Mouse (Mus musculus) forebrain, embryonic 16.5 days (tissue): ENCODE results near the gene Nectin2. TPM values are rescaled to one million over a fixed set of nuclear protein-coding genes. Genes with fewer than 3 reads are reported as not detected.
"Not testable (repeated sequence)": the region's sequence is repeated elsewhere in the genome, so short reads cannot be mapped to it uniquely, and the experiment has no call there.

Experiments used
- ATAC-seq: fragments of 200-750 bp; cut with Nextera tagmentation; 2 replicates; pipeline ENCODE4 v1.8.0; 2017; ENCODE audit warnings: mild to moderate bottlenecking, moderate library complexity
- H3K27ac ChIP-seq: fragments of 300-500 bp; sonication (generic); 2 replicates; pipeline ENCODE4 v1.5.1; 2014; ENCODE audit warnings: low read length, control low read depth
- H3K27me3 ChIP-seq: fragments of 300-500 bp; sonication (generic); replicated peaks from 2 replicates; pipeline ENCODE4 v1.6.1; 2014; ENCODE audit warnings: low read length; ENCODE audit not compliant: control insufficient read depth, insufficient read depth
- H3K36me3 ChIP-seq: fragments of 300-500 bp; sonication (generic); 2 replicates; pipeline ENCODE4 v1.6.1; 2014; ENCODE audit not compliant: control insufficient read depth, insufficient read depth
- H3K4me1 ChIP-seq: fragments of 300-500 bp; sonication (generic); replicated peaks from 2 replicates; pipeline ENCODE4 v1.6.1; 2014; ENCODE audit warnings: low read length; ENCODE audit not compliant: control insufficient read depth, insufficient read depth
- H3K4me2 ChIP-seq: fragments of 300-500 bp; sonication (generic); 2 replicates; pipeline ENCODE4 v1.6.1; 2014; ENCODE audit warnings: mild to moderate bottlenecking, low read length, control low read depth
- H3K4me3 ChIP-seq: fragments of 300-500 bp; sonication (generic); replicated peaks from 2 replicates; pipeline ENCODE4 v1.5.1; 2014; ENCODE audit warnings: mild to moderate bottlenecking, low read length, control low read depth
- H3K9ac ChIP-seq: fragments of 300-500 bp; sonication (generic); replicated peaks from 2 replicates; pipeline ENCODE4 v1.6.1; 2014; ENCODE audit warnings: low read depth, low read length, control low read depth
- H3K9me3 ChIP-seq: fragments of 300-500 bp; sonication (generic); 2 replicates; pipeline ENCODE4 v1.6.1; 2016; ENCODE audit warnings: low read length; ENCODE audit not compliant: control insufficient read depth
- WGBS: fragments of 180-500 bp; shearing (Covaris S2); extraction: QIAGEN DNeasy Blood & Tissue Kit; methylation state at CpG from one replicate; pipeline ENCODE4 v1.1.7; 2014; 5-methylcytosine and 5-hydroxymethylcytosine counted together
- polyA plus RNA-seq: library from polyadenylated mRNA; unstranded; fragments of >200 nt; fragmentation: Nextera tagmentation; extraction: Ambion mirVana; gene quantifications from 2 replicates; pipeline ENCODE4 v1.2.1, GENCODE M21; 2015

Gene Nectin2
- polyA plus RNA-seq, 1 experiment from 2014 or later: 48.4 TPM

- not testable (repeated sequence) for H3K36me3 ChIP-seq, H3K9me3 ChIP-seq, H3K27me3 ChIP-seq, H3K27ac ChIP-seq, H3K9ac ChIP-seq, H3K4me3 ChIP-seq, H3K4me1 ChIP-seq, ATAC-seq, H3K4me2 ChIP-seq
- WGBS: 78% methylated on average over 8 of the region's 8 CpGs
These were observed 63.2 kb downstream of the Nectin2 start for GRCm38 (mm10) chr7:19686927-19687583.

- no peak overlapping the region for H3K4me2 ChIP-seq
- H3K36me3 ChIP-seq: no peaks in the 10 kb centered on the region
- no peak overlapping the region for H3K27ac ChIP-seq
- H3K4me1 ChIP-seq: no peaks in the 10 kb centered on the region
- WGBS: 83% methylated on average over 6 of the region's 6 CpGs
- H3K9me3 ChIP-seq: no peaks in the 10 kb centered on the region
- ATAC-seq: no peak
- no peaks in the 10 kb centered on the region for H3K27me3 ChIP-seq
- no peak overlapping the region for H3K9ac ChIP-seq
- no peak overlapping the region for H3K4me3 ChIP-seq
These were observed 63.8 kb downstream of the Nectin2 start for GRCm38 (mm10) chr7:19686521-19686920.

GRCm38 (mm10) chr7:19685374-19685773, 64.9 kb downstream of the Nectin2 start:
- 71% methylated on average over 4 of the region's 4 CpGs for WGBS
- no peak overlapping the region for H3K4me3 ChIP-seq
- H3K27me3 ChIP-seq: no peaks in the 10 kb centered on the region
- ATAC-seq: no peak
- H3K4me1 ChIP-seq: no peaks in the 10 kb centered on the region
- H3K27ac ChIP-seq: no peak overlapping the region
- H3K36me3 ChIP-seq: no peaks in the 10 kb centered on the region
- no peak overlapping the region for H3K9ac ChIP-seq
- H3K9me3 ChIP-seq: no peaks in the 10 kb centered on the region
- H3K4me2 ChIP-seq: no peak overlapping the region

DNA sequence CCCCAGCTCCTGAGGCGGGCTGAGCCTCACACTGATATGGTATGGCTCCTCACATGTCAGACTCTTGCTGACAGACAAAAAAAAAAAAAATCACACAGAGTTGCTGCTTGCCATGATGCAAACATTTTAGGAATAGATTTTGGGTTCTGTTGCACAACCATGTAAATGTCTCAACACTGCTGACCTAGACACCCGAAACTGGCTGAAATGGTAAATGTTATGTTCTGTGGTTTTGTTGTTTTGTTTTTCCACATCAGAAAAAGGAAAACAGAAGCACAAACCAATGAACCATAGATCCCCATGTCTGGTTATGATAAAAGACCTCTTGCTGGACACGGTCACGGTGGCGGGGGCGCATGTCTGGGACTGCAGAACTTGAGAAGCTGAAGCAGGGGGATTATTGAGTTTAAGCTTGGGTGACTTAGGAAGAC, 66.5 kb downstream of the Nectin2 start:
- Histone ChIP-seq H3K36me3 (no peaks in the 10 kb centered on the region), H3K4me2 (no peak overlapping the region), H3K4me1 (no peaks in the 10 kb centered on the region), H3K27ac (no peak overlapping the region), H3K9me3 (no peaks in the 10 kb centered on the region), H3K4me3 (no peak overlapping the region), H3K9ac (no peak overlapping the region), H3K27me3 (no peaks in the 10 kb centered on the region)
- 90% methylated on average over 6 of the region's 6 CpGs for WGBS
- no peak for ATAC-seq

GRCm38 (mm10) chr7:19682979-19683378, 67.3 kb downstream of the Nectin2 start:
- no peak overlapping the region for H3K27ac ChIP-seq
- H3K27me3 ChIP-seq: no peaks in the 10 kb centered on the region
- no peaks in the 10 kb centered on the region for H3K36me3 ChIP-seq
- 77% methylated on average over 3 of the region's 3 CpGs for WGBS
- no peak for ATAC-seq
- no peaks in the 10 kb centered on the region for H3K4me1 ChIP-seq
- no peak overlapping the region for H3K4me2 ChIP-seq
- no peaks in the 10 kb centered on the region for H3K9me3 ChIP-seq
- H3K9ac ChIP-seq: no peak overlapping the region
- no peak overlapping the region for H3K4me3 ChIP-seq

- H3K4me2 ChIP-seq: no peak within 1 kb of the TSS
- ATAC-seq: no peak
- H3K27me3 ChIP-seq: no peaks in the 10 kb centered on the region
- no peak within 1 kb of the TSS for H3K4me3 ChIP-seq
- 62% methylated on average over 8 of the region's 8 CpGs for WGBS
- no peaks in the 10 kb centered on the region for H3K9me3 ChIP-seq
- no peaks in the 10 kb centered on the region for H3K36me3 ChIP-seq
- H3K27ac ChIP-seq: no peak within 1 kb of the TSS
- 0 out of 2 replicates have a peak within 1 kb of the TSS, but pooled peaks have one; percentile 17 for H3K9ac ChIP-seq
- no peaks in the 10 kb centered on the region for H3K4me1 ChIP-seq
These were observed 69.0 kb downstream of the Nectin2 start, which contains the start of the genes Gm44805 and Apoc4 for GRCm38 (mm10) chr7:19681202-19681694. TSS of gene Gm44805 (minus strand) at chr7:19681423. TSS of gene Apoc4 (minus strand) at chr7:19681479.

- ATAC-seq: no peak
These were observed 69.6 kb downstream of the Nectin2 start for GRCm38 (mm10) chr7:19680702-19681101.

DNA sequence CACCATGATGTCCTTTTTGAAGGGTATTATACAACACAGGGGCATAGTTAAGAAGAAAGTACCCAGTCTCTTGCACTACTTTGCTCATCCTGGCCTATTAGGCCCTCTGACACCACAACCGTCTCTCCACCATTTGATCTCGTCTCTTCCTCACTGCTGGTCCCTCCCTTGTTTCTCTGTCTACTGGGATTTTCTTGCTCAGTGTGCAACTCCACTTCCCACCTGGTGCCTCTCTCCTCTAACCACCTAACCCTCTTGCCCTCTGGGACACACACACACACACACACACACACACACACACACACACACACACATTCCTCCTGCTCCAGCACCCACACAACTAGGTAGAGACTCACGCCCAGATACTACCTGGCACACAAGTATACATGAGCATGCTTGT, 71.4 kb downstream of the Nectin2 start:
- no peaks in the 10 kb centered on the region for H3K9me3 ChIP-seq
- no peaks in the 10 kb centered on the region for H3K4me1 ChIP-seq
- WGBS: 92% methylated on average over 3 of the region's 3 CpGs
- H3K27me3 ChIP-seq: no peaks in the 10 kb centered on the region
- no peak for ATAC-seq
- no peak overlapping the region for H3K27ac ChIP-seq
- H3K4me2 ChIP-seq: no peak overlapping the region
- H3K9ac ChIP-seq: no peak overlapping the region
- no peak overlapping the region for H3K4me3 ChIP-seq
- no peaks in the 10 kb centered on the region for H3K36me3 ChIP-seq

More at GRCm38 (mm10) chr7:19680702-19681101, 69.6 kb downstream of the Nectin2 start:
- Histone ChIP-seq H3K4me3 (no peak overlapping the region), H3K36me3 (no peaks in the 10 kb centered on the region), H3K9ac (no peak overlapping the region), H3K4me2 (no peak overlapping the region), H3K27ac (no peak overlapping the region), H3K9me3 (no peaks in the 10 kb centered on the region), H3K4me1 (no peaks in the 10 kb centered on the region), H3K27me3 (no peaks in the 10 kb centered on the region)
- WGBS: 85% methylated on average over 2 of the region's 2 CpGs

DNA sequence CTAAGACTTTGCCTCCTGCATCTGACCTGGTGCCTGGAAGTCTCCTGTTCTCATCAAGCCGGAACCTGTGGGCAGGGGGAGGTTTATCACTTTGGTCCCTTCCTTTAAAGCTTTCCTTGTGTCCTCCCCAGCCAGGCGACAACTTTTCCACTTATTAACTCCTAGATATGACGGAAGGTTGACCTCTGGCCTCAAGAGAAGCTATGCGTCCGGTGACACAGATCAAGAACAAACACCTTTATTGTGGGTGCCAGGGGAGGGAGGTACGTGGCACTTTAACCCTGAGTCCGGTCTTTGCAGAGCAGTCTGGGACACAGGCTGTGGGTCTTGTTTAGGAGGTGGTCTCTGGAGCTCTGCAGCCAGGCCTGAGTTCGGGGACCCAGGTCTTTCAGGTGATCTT, 72.4 kb downstream of the Nectin2 start, which contains the start of gene Apoc2:
Gene Apoc2, minus strand, starts transcription at position 70 of the 400 bp plus-strand sequence.
- Histone ChIP-seq H3K4me1 (no peaks in the 10 kb centered on the region), H3K36me3 (no peaks in the 10 kb centered on the region), H3K4me2 (no peak within 1 kb of the TSS), H3K27ac (no peak within 1 kb of the TSS), H3K9me3 (no peaks in the 10 kb centered on the region), H3K27me3 (no peaks in the 10 kb centered on the region), H3K4me3 (no peak within 1 kb of the TSS), H3K9ac (no peak within 1 kb of the TSS)
- ATAC-seq: no peak
- 85% methylated on average over 8 of the region's 8 CpGs for WGBS
